ENCODE assay signal across 27 mouse cellular contexts in genomic region chr3:19958031-19958430, GRCm38 (mm10). TPM values are rescaled to one million over a fixed set of nuclear protein-coding genes. Genes with fewer than 3 reads are reported as not detected.
DNase-seq lines count a peak whose midpoint lies in the region; ATAC-seq and TF ChIP-seq lines count a peak whose summit lies in the region.
"Had no signal": no experiment of that assay in that cellular context is flagged by ENCODE, and none has a peak within 500 bp of the region (broad histone marks: within the 10 kb centered on the region; RNA-seq: fewer than 3 reads in every experiment).

No protein-coding gene starts in this region.

- H3K9me3 ChIP-seq in hindbrain, postnatal 0 days (ENCODE audit: low read length) = no peaks in the 10 kb centered on the region
- H3K9me3 ChIP-seq in hindbrain, embryonic 13.5 days = no peaks in the 10 kb centered on the region
- no peaks in the 10 kb centered on the region for H3K9me3 ChIP-seq in lung, embryonic 14.5 days (ENCODE audit: low read depth, low read length)
- H3K9me3 ChIP-seq: heart, embryonic 13.5 days; kidney, embryonic 15.5 days; limb, embryonic 10.5 days; liver, embryonic 12.5 days; lung, embryonic 15.5 days; megakaryocyte, embryonic 14.5 days; midbrain, embryonic 13.5 days had no signal

- no peak overlapping the region for H3K27ac ChIP-seq in hindbrain, postnatal 0 days
- H3K27ac ChIP-seq in hindbrain, embryonic 13.5 days = no peak overlapping the region
- no peak overlapping the region for H3K27ac ChIP-seq in lung, embryonic 14.5 days (ENCODE audit: low read depth)
- H3K27ac ChIP-seq: kidney, embryonic 15.5 days; limb, embryonic 10.5 days; liver, embryonic 12.5 days; midbrain, embryonic 13.5 days had no signal

- peaks cover 23% of the 10 kb centered on the region for H3K79me2 ChIP-seq in C2C12 (ENCODE audit: control insufficient read depth, insufficient read depth)

- H3K9ac ChIP-seq in hindbrain, postnatal 0 days (replicated peaks; ENCODE audit: low read length) = no peak overlapping the region
- no peak overlapping the region for H3K9ac ChIP-seq in hindbrain, embryonic 13.5 days
- H3K9ac ChIP-seq in lung, embryonic 14.5 days = no peak overlapping the region
- H3K9ac ChIP-seq: heart, embryonic 13.5 days; kidney, embryonic 15.5 days; liver, embryonic 12.5 days; lung, embryonic 15.5 days; midbrain, embryonic 13.5 days had no signal

- H3K4me2 ChIP-seq in hindbrain, postnatal 0 days (ENCODE audit: low read depth, low read length) = peak overlapping the region; percentile 46
- no peak overlapping the region for H3K4me2 ChIP-seq in hindbrain, embryonic 13.5 days
- H3K4me2 ChIP-seq in lung, embryonic 14.5 days = no peak overlapping the region
- H3K4me2 ChIP-seq: heart, embryonic 13.5 days; kidney, embryonic 15.5 days; liver, embryonic 12.5 days; lung, embryonic 15.5 days; midbrain, embryonic 13.5 days had no signal

- no peaks in the 10 kb centered on the region for H3K79me3 ChIP-seq in C2C12 (ENCODE audit: low read depth)

- H3ac ChIP-seq in C2C12 (ENCODE audit: control insufficient read depth, insufficient read length, low read depth) = no peak overlapping the region

- no peak overlapping the region for H3K4me3 ChIP-seq in hindbrain, postnatal 0 days (ENCODE audit: low read length)
- H3K4me3 ChIP-seq in hindbrain, embryonic 13.5 days = no peak overlapping the region
- H3K4me3 ChIP-seq in lung, embryonic 14.5 days (ENCODE audit: low read depth, low read length) = no peak overlapping the region
- H3K4me3 ChIP-seq in C2C12 (ENCODE audit: insufficient read depth, poor library complexity, severe bottlenecking) = peak overlapping the region; percentile 3
- H3K4me3 ChIP-seq: heart, embryonic 13.5 days; kidney, embryonic 15.5 days; limb, embryonic 10.5 days; liver, embryonic 12.5 days; lung, embryonic 15.5 days; megakaryocyte, embryonic 14.5 days; midbrain, embryonic 13.5 days had no signal

- H3K4me1 ChIP-seq in hindbrain, postnatal 0 days (ENCODE audit: insufficient read depth, low read length) = no peaks in the 10 kb centered on the region
- H3K4me1 ChIP-seq in hindbrain, embryonic 13.5 days (replicated peaks) = peaks cover 18% of the 10 kb centered on the region; the same call in 1 of the 2 replicates
- 0 out of 2 replicates have a peak, but pooled peaks cover 3% of the 10 kb centered on the region for H3K4me1 ChIP-seq in lung, embryonic 14.5 days (ENCODE audit: insufficient read depth)
- H3K4me1 ChIP-seq: kidney, embryonic 15.5 days; liver, embryonic 12.5 days; megakaryocyte, embryonic 14.5 days had no signal

- H3K27me3 ChIP-seq in hindbrain, postnatal 0 days (ENCODE audit: insufficient read depth, low read length) = no peaks in the 10 kb centered on the region
- H3K27me3 ChIP-seq in hindbrain, embryonic 13.5 days = no peaks in the 10 kb centered on the region
- H3K27me3 ChIP-seq in lung, embryonic 14.5 days (ENCODE audit: insufficient read depth, low read length) = no peaks in the 10 kb centered on the region
- no peaks in the 10 kb centered on the region for H3K27me3 ChIP-seq in C2C12 (ENCODE audit: control insufficient read depth, insufficient read depth, insufficient read length)
- H3K27me3 ChIP-seq: heart, embryonic 13.5 days; kidney, embryonic 15.5 days; liver, embryonic 12.5 days; lung, embryonic 15.5 days; megakaryocyte, embryonic 14.5 days; midbrain, embryonic 13.5 days had no signal

- H3K36me3 ChIP-seq in hindbrain, postnatal 0 days (ENCODE audit: insufficient read depth, low read length) = no peaks in the 10 kb centered on the region
- H3K36me3 ChIP-seq in hindbrain, embryonic 13.5 days = no peaks in the 10 kb centered on the region
- H3K36me3 ChIP-seq in lung, embryonic 14.5 days (ENCODE audit: insufficient read depth) = no peaks in the 10 kb centered on the region
- H3K36me3 ChIP-seq in C2C12 (ENCODE audit: control insufficient read depth, insufficient read depth) = no peaks in the 10 kb centered on the region
- H3K36me3 ChIP-seq: heart, embryonic 13.5 days; kidney, embryonic 15.5 days; limb, embryonic 10.5 days; liver, embryonic 12.5 days; lung, embryonic 15.5 days; midbrain, embryonic 13.5 days had no signal

- TF ChIP-seq CTCF in hindbrain, postnatal 0 days (IDR thresholded peaks at IDR 0.05; ENCODE audit: low read depth) = no peak
- no peak for TF ChIP-seq CTCF in lung, embryonic 14.5 days (IDR thresholded peaks at IDR 0.05; ENCODE audit: low read depth)
- no peak for TF ChIP-seq CTCF in C2C12 (IDR thresholded peaks at IDR 0.05; ENCODE audit: control insufficient read depth, insufficient read depth, insufficient read length)

- no peak for DNase-seq in hindbrain, postnatal 0 days (ENCODE audit: low spot score)
- peak; percentile 46 for DNase-seq in lung, embryonic 14.5 days
- DNase-seq in lung, postnatal 14 days = no peak
- peak; percentile 13 for DNase-seq in NIH3T3 (ENCODE audit: low read depth)
- no peak for DNase-seq in cerebellum, postnatal 36 days
- DNase-seq in spleen, postnatal 4 days (ENCODE audit: low spot score in 2 of 2) = no peak
- DNase-seq: adrenal gland, postnatal 10 days; cerebellum, adult 18-20 months; cerebellum, postnatal 14 days; gastrocnemius, postnatal 14 days; heart, adult 18-20 months; kidney, postnatal 4 days; right cerebral cortex, postnatal 25 days; thymus, postnatal 25 days had no signal

- no peak for ATAC-seq in hindbrain, postnatal 0 days
- ATAC-seq in hindbrain, embryonic 13.5 days (ENCODE audit: low FRiP score) = no peak
- no peak for ATAC-seq in lung, embryonic 14.5 days (ENCODE audit: insufficient read depth)
- ATAC-seq: activated CD4-positive, CD25-positive, alpha-beta regulatory T cell, adult 4 months; CD4-positive, CD25-positive, alpha-beta regulatory T cell, adult 4 months; forebrain, embryonic 14.5 days; intestine, postnatal 0 days; liver, embryonic 12.5 days; midbrain, embryonic 13.5 days had no signal

TF ChIP-seq in C2C12, 6 proteins besides CTCF, POLR2A, EP300 and RAD21:
- TF ChIP-seq MYOD1 (IDR thresholded peaks at IDR 0.05; ENCODE audit: control insufficient read depth, insufficient read length, low read depth) (peak; percentile 22), FOSL1 (IDR thresholded peaks at IDR 0.05; ENCODE audit: insufficient read depth, low read length, poor library complexity, severe bottlenecking) (no peak), CEBPB (IDR thresholded peaks at IDR 0.05; ENCODE audit: low read depth) (peak; percentile 10), MYOG (IDR thresholded peaks at IDR 0.05; ENCODE audit: control insufficient read depth, extremely low read depth, insufficient read length) (no peak), MAX (IDR thresholded peaks at IDR 0.05) (no peak)

RNA-seq across cellular contexts. Expression of gene Cp, which starts 1.2 kb away (rescaled TPM):
- total RNA-seq in hindbrain, postnatal 0 days (2014; rRNA removed) = 19.1 and 20.6 TPM in 2 replicates
- polyA plus RNA-seq in hindbrain, postnatal 0 days (2015; fragmentation: Nextera tagmentation; extraction: Ambion mirVana) = 15.0 and 18.7 TPM in 2 replicates
- 11.9 and 12.1 TPM in 2 replicates for polyA plus RNA-seq in hindbrain, embryonic 13.5 days (2015; fragmentation: Nextera tagmentation; extraction: Ambion mirVana)
- polyA plus RNA-seq in lung, embryonic 14.5 days (2014; fragmentation: Nextera tagmentation; extraction: Ambion mirVana) = 0.89 and 1.1 TPM in 2 replicates
- polyA plus RNA-seq in C2C12 (2012; fragmentation: generic; extraction: Trizol) = 1.7 TPM

Comparison
In these comparisons a context has a peak if more than half of its experiments do, and no peak if none do; other contexts are left out.
1. DNase-seq: peak in lung, embryonic 14.5 days (single experiment) and NIH3T3 (single experiment); none in hindbrain, postnatal 0 days (single experiment), lung, postnatal 14 days (single experiment), cerebellum, postnatal 36 days (0 of 2) and spleen, postnatal 4 days (0 of 2).